Mouse (Mus musculus) embryonic fibroblast, embryonic 13.5 days (primary cell): Measurements from ENCODE around the gene Med29.

ENCODE experiments used
- CTCF ChIP-seq: IDR thresholded peaks from 2 replicates; pipeline ENCODE4 v1.5.1; 2011; ENCODE audit warnings: mild to moderate bottlenecking, control low read depth, low read length, moderate library complexity, borderline replicate concordance; ENCODE audit not compliant: insufficient read depth
- POLR2A ChIP-seq: IDR thresholded peaks from 2 replicates; pipeline ENCODE4 v1.6.1; 2011; ENCODE audit warnings: low read depth, mild to moderate bottlenecking, control low read depth, low read length, moderate library complexity

GRCm38 (mm10) chr7:28401942-28402341 lies 9.4 kb upstream of the Med29 start:
- TF ChIP-seq POLR2A (no peak), CTCF (no peak)
